Mouse (Mus musculus): Measurements from ENCODE around the gene Hmgn2. TPM values are rescaled to one million over a fixed set of nuclear protein-coding genes. Genes with fewer than 3 reads are reported as not detected.

Hmgn2 gene
- polyA plus RNA-seq (2012; rRNA removed) = 140 and 148 TPM in 2 replicates

DNA sequence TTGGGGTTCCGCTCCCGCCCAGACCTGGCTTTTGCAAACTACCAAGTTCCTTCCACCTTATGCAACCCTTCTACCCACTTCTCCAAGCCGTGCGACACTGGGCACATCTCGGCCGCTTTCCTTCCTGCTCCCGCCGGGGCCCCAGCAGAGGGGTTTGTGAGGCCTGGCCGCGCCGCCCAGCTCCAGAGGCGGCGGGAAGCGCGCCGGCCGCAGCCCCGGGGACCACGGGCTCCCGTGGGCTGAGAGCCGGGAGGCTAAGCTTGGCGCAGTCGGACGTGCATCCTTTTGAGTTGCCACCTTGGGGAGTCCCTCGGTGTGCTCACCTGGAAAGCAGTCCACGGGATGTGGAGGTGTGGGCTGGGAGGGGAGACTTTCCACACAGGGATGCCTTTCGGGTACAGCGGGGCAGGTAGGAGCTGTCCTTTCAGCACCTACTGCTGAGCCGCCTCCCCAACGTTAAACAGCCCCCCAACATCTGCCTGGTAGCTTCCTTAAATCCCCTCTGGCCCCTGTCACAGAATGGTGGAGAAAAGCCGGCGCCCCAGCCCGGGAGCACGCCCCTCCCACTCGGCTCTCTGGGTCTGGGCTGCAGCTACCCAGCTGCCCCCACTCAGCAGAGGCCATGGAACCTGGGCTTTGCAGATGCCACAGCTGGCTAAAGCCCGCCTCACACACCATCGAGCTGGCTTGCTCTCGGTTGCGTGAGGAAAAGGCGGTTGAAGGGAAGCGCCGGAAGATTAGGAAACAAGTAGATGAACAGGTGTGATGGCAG, at the start of gene Hmgn2:
Hmgn2 (minus strand) TSS at position 501 of the 772 bp plus-strand sequence.
- H3K27me3 ChIP-seq (ENCODE audit: control insufficient read depth, insufficient read depth, low read length) = no peaks in the 10 kb centered on the region
- no peak for TF ChIP-seq POLR2A (IDR thresholded peaks at IDR 0.05; ENCODE audit: borderline replicate concordance, insufficient read depth, low read length)
- TF ChIP-seq CTCF (IDR thresholded peaks at IDR 0.05; ENCODE audit: borderline replicate concordance, insufficient read depth, low read depth, low read length) = no peak
- H3K4me1 ChIP-seq (ENCODE audit: control insufficient read depth, insufficient read depth, low read length) = no peaks in the 10 kb centered on the region
- H3K27ac ChIP-seq (ENCODE audit: insufficient read depth, low read length) = peak within 1 kb of the TSS; percentile 93
- 1% methylated on average over 42 of the region's 42 CpGs for WGBS
- peak in 1 of 2 experiments; percentile 36 for DNase-seq
- H3K4me3 ChIP-seq (replicated peaks; ENCODE audit: insufficient read depth, low read depth, low read length) = peak within 1 kb of the TSS; percentile 80

GRCm38 (mm10) chr4:134017201-134017865, 48.9 kb upstream of the Hmgn2 start:
- Histone ChIP-seq H3K27me3 (ENCODE audit: control insufficient read depth, insufficient read depth, low read length) (peaks cover 3% of the 10 kb centered on the region; the same call in 1 of the 2 replicates), H3K27ac (ENCODE audit: insufficient read depth, low read length) (no peak overlapping the region), H3K4me1 (ENCODE audit: control insufficient read depth, insufficient read depth, low read length) (peaks cover 14% of the 10 kb centered on the region), H3K4me3 (replicated peaks; ENCODE audit: insufficient read depth, low read depth, low read length) (no peak overlapping the region)
- WGBS = 11% methylated on average over 21 of the region's 21 CpGs
- no peak for TF ChIP-seq POLR2A (IDR thresholded peaks at IDR 0.05; ENCODE audit: borderline replicate concordance, insufficient read depth, low read length)
- no peak for TF ChIP-seq CTCF (IDR thresholded peaks at IDR 0.05; ENCODE audit: borderline replicate concordance, insufficient read depth, low read depth, low read length)
- peak in 1 of 2 experiments; percentile 13 for DNase-seq

DNA sequence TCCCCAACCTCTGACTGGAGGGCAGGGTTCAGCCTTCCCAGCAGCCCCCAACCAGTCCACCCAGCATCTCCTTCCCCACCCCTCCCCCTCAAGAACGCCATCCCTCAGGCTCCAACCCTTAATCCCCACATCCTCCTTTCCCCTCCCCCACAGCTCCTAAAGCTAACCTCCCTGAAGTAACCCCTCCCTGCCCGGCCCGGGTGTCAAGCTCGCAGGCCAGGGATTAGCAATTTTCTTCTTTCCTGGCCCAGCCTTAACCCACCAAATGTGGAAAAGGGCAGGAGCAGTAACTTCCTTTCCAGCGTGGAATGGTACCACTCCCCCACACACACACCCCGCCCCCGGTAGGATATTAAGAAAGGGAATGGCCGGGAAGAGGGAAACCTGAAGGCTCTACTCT, 48.3 kb upstream of the Hmgn2 start:
- H3K4me1 ChIP-seq (ENCODE audit: control insufficient read depth, insufficient read depth, low read length) = peaks cover 14% of the 10 kb centered on the region
- no peak for TF ChIP-seq POLR2A (IDR thresholded peaks at IDR 0.05; ENCODE audit: borderline replicate concordance, insufficient read depth, low read length)
- TF ChIP-seq CTCF (IDR thresholded peaks at IDR 0.05; ENCODE audit: borderline replicate concordance, insufficient read depth, low read depth, low read length) = no peak

DNA sequence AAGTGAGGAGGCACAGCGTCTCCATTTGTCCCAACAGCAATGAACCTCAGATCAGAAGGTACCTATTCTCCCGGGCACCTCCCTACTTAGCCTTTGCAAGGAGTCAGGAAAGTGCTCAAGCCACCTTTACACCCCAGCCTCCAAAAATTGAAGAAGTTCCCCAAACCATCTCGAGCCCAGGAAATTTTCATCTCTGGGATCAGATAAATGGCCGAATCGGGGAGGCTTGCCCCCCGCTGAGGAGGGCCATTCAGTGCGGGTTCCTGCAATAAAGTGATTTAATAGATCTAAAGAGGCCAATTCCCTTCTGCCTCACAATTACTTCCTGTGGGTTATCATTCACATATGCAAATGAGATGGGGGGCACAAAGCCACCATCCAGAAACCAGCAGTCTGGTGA, 47.8 kb upstream of the Hmgn2 start:
- Histone ChIP-seq H3K4me3 (replicated peaks; ENCODE audit: insufficient read depth, low read depth, low read length) (no peak overlapping the region), H3K27ac (ENCODE audit: insufficient read depth, low read length) (no peak overlapping the region), H3K27me3 (ENCODE audit: control insufficient read depth, insufficient read depth, low read length) (peaks cover 6% of the 10 kb centered on the region; the same call in 1 of the 2 replicates), H3K4me1 (ENCODE audit: control insufficient read depth, insufficient read depth, low read length) (peaks cover 14% of the 10 kb centered on the region)
- TF ChIP-seq CTCF (IDR thresholded peaks at IDR 0.05; ENCODE audit: borderline replicate concordance, insufficient read depth, low read depth, low read length) (no peak), POLR2A (IDR thresholded peaks at IDR 0.05; ENCODE audit: borderline replicate concordance, insufficient read depth, low read length) (no peak)
- 18% methylated on average over 7 of the region's 7 CpGs for WGBS
- DNase-seq = no peak

More for the DNA sequence above, 48.3 kb upstream of the Hmgn2 start:
- no peak overlapping the region for H3K27ac ChIP-seq (ENCODE audit: insufficient read depth, low read length)
- no peak overlapping the region for H3K4me3 ChIP-seq (replicated peaks; ENCODE audit: insufficient read depth, low read depth, low read length)
- no peak for DNase-seq
- WGBS = 20% methylated on average over 8 of the region's 8 CpGs
- H3K27me3 ChIP-seq (ENCODE audit: control insufficient read depth, insufficient read depth, low read length) = peaks cover 6% of the 10 kb centered on the region; the same call in 1 of the 2 replicates

DNA sequence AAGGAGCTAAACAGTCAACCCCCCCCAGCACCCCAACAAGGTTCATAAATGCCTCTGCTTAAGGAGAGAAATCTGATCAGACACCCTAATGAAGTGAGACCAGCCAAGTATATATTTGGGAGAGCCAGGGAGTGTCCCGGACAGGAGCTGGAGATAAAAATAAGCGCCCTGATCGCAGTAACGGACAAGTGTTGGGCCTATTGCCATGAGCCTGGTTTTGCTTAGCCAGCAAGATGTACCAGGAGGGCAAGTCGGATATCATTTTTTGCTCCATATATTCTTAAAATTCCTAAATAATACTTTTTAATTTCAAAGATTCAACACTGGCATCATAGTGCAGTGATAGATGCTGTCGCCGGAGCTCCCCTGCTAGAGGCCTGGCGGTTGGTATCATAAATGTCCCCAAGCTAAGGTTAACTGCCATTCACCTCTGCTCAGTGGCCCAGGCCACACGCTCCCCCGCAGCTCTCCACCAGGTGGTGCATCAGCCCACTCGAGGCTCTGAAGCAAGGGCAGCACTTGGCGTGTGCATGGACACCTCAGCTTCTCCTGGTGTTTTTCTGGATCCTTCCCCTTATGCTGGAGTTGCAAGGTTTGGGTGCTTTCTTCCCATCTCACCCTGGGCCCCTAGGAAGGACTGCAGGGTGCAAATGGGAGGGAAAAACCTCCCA, 44.5 kb upstream of the Hmgn2 start:
- DNase-seq = no peak
- H3K27me3 ChIP-seq (ENCODE audit: control insufficient read depth, insufficient read depth, low read length) = peaks cover 5% of the 10 kb centered on the region; the same call in 1 of the 2 replicates
- peaks cover 6% of the 10 kb centered on the region; the same call in 1 of the 2 replicates for H3K4me1 ChIP-seq (ENCODE audit: control insufficient read depth, insufficient read depth, low read length)
- H3K27ac ChIP-seq (ENCODE audit: insufficient read depth, low read length) = no peak overlapping the region
- H3K4me3 ChIP-seq (replicated peaks; ENCODE audit: insufficient read depth, low read depth, low read length) = no peak overlapping the region
- WGBS = 56% methylated on average over 12 of the region's 12 CpGs
- no peak for TF ChIP-seq POLR2A (IDR thresholded peaks at IDR 0.05; ENCODE audit: borderline replicate concordance, insufficient read depth, low read length)
- TF ChIP-seq CTCF (IDR thresholded peaks at IDR 0.05; ENCODE audit: borderline replicate concordance, insufficient read depth, low read depth, low read length) = peak; percentile 26; the same call in 1 of the 2 replicates

DNA sequence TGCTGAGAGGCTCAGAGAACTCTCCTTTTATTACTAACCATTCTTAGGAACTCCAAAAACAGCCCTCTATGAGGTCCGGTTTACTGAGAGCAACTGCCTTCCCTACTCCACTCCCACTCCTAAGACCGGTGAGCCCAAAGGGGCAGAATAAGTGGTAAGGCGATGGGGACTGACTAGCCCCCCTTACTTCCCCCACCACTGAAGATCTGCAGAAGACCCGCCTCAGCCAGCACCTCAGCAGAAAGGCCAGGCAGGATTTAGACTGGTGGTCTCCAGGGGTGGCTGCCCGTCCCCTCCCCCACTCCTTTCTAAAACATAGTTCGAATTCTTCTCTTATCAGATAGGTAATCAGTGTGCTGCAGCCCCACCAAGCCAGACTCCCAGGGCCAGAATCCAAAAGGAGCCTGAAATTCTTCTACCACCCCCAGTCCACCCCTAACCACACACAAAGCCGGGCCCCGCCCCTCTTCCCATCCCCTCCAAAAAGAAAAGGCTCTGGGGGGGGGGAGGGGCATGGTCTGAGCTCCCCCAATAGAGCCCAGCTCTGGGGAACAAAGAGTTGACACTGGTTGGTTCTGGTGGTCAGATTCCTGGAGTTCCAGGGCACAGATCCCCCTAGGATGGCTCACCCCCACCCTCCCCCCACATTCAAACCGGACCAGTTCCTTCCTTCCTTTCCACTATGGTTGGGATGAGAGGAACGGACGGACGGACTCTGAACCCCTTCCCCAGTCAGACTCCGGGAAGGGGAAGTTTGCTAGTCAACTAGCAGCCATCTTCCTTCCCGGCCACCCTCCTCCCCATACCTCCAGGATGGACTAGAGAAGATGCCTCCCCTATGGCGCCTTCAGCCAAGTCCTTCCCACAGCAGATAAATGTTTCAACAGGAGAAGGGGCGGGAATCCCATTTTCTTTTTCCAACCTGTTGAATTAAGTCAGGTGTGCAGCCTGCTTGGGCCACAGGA, 43.3 kb upstream of the Hmgn2 start:
- Histone ChIP-seq H3K27me3 (ENCODE audit: control insufficient read depth, insufficient read depth, low read length) (peaks cover 3% of the 10 kb centered on the region; the same call in 1 of the 2 replicates), H3K4me3 (replicated peaks; ENCODE audit: insufficient read depth, low read depth, low read length) (no peak overlapping the region), H3K4me1 (ENCODE audit: control insufficient read depth, insufficient read depth, low read length) (no peaks in the 10 kb centered on the region), H3K27ac (ENCODE audit: insufficient read depth, low read length) (no peak overlapping the region)
- TF ChIP-seq CTCF (IDR thresholded peaks at IDR 0.05; ENCODE audit: borderline replicate concordance, insufficient read depth, low read depth, low read length) (no peak), POLR2A (IDR thresholded peaks at IDR 0.05; ENCODE audit: borderline replicate concordance, insufficient read depth, low read length) (no peak)
- no peak for DNase-seq
- 8% methylated on average over 16 of the region's 16 CpGs for WGBS
